Comparison of ENCODE assay signal across 8 mouse cellular contexts in the genomic region with DNA sequence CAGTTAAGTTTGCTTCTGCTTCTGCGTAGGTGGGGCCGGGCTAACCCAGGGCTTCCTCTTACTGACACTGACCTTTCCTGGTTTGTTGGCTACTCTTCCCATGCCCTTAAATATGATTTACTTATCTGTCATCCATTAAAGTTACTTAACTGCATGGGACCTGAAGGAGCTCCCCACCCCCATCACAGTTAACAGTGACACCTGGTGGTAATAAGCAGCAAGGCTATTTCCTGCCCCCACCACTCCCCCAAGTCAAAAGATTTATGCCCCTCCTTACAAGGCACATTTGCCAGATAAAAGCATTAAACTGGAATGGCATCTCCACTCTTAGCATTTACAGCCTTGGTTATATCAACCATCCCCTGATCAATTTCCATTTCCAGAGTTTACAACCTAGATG. TPM values are rescaled to one million over a fixed set of nuclear protein-coding genes. Genes with fewer than 3 reads are reported as not detected.
DNase-seq lines count a peak whose midpoint lies in the region; ATAC-seq and TF ChIP-seq lines count a peak whose summit lies in the region.

No protein-coding gene starts in this region.

- no peak for TF ChIP-seq POLR2A in cortical plate, adult 2 months (IDR thresholded peaks at IDR 0.05; ENCODE audit: extremely low read depth, insufficient read depth, low read length)
- TF ChIP-seq POLR2A in small intestine, adult 2 months (IDR thresholded peaks at IDR 0.05; ENCODE audit: low read depth, low read length): no peak

- no peak overlapping the region for H3K4me3 ChIP-seq in gastrocnemius, adult 2 months
- no peak overlapping the region for H3K4me3 ChIP-seq in midbrain, postnatal 0 days (ENCODE audit: low read depth, low read length)
- H3K4me3 ChIP-seq in midbrain, embryonic 10.5 days: no peak overlapping the region
- H3K4me3 ChIP-seq in cortical plate, adult 2 months (ENCODE audit: insufficient read depth, low read length): no peak overlapping the region
- no peak overlapping the region for H3K4me3 ChIP-seq in small intestine, adult 2 months (ENCODE audit: low read depth, low read length)
- no peak overlapping the region for H3K4me3 ChIP-seq in intestine, embryonic 16.5 days (ENCODE audit: low read length)

- peaks cover 10% of the 10 kb centered on the region; the same call in 1 of the 2 replicates for H3K4me1 ChIP-seq in midbrain, postnatal 0 days (ENCODE audit: insufficient read depth, low read length)
- H3K4me1 ChIP-seq in midbrain, embryonic 10.5 days: no peaks in the 10 kb centered on the region
- H3K4me1 ChIP-seq in cortical plate, adult 2 months (ENCODE audit: control insufficient read depth, insufficient read depth, low read length): peaks cover 12% of the 10 kb centered on the region
- peaks cover 3% of the 10 kb centered on the region; the same call in 1 of the 2 replicates for H3K4me1 ChIP-seq in small intestine, adult 2 months (ENCODE audit: control insufficient read depth, insufficient read depth, insufficient read length, low read length)
- H3K4me1 ChIP-seq in intestine, embryonic 16.5 days (ENCODE audit: control insufficient read depth, insufficient read depth, low read length): peaks cover 11% of the 10 kb centered on the region; the same call in 1 of the 2 replicates

- no peaks in the 10 kb centered on the region for H3K27me3 ChIP-seq in midbrain, postnatal 0 days (ENCODE audit: insufficient read depth, low read length)
- no peaks in the 10 kb centered on the region for H3K27me3 ChIP-seq in midbrain, embryonic 10.5 days (ENCODE audit: low read depth, poor library complexity, severe bottlenecking)
- no peaks in the 10 kb centered on the region for H3K27me3 ChIP-seq in small intestine, adult 2 months (ENCODE audit: control insufficient read depth, insufficient read depth, low read length)
- H3K27me3 ChIP-seq in intestine, embryonic 16.5 days (replicated peaks; ENCODE audit: control insufficient read depth, insufficient read depth, low read length): no peaks in the 10 kb centered on the region

- 0 out of 2 replicates have a peak, but pooled peaks cover 4% of the 10 kb centered on the region for H3K36me3 ChIP-seq in midbrain, postnatal 0 days (ENCODE audit: insufficient read depth, low read length)
- peaks cover 95% of the 10 kb centered on the region for H3K36me3 ChIP-seq in midbrain, embryonic 10.5 days
- peaks cover 42% of the 10 kb centered on the region for H3K36me3 ChIP-seq in small intestine, adult 2 months (ENCODE audit: control insufficient read depth, insufficient read depth, low read length)
- H3K36me3 ChIP-seq in intestine, embryonic 16.5 days (ENCODE audit: control insufficient read depth, insufficient read depth, low read length): peaks cover 8% of the 10 kb centered on the region; the same call in 1 of the 2 replicates

- no peak for ATAC-seq in midbrain, postnatal 0 days (ENCODE audit: low FRiP score)
- ATAC-seq in intestine, embryonic 16.5 days: no peak

- H3K9me3 ChIP-seq in midbrain, postnatal 0 days (ENCODE audit: low read length): no peaks in the 10 kb centered on the region
- no peaks in the 10 kb centered on the region for H3K9me3 ChIP-seq in midbrain, embryonic 10.5 days (replicated peaks)
- H3K9me3 ChIP-seq in intestine, embryonic 16.5 days (ENCODE audit: control insufficient read depth, low read length): no peaks in the 10 kb centered on the region

- intact Hi-C loops in gastrocnemius, adult 2 months (cut with DNase I): loop anchor here (1.0 to 10.0 kb wide), 3 partner anchors 113 to 386 kb away; no protein-coding TSS in a partner anchor

- no peak overlapping the region for H3K9ac ChIP-seq in midbrain, postnatal 0 days (replicated peaks; ENCODE audit: low read length, poor library complexity, severe bottlenecking)
- no peak overlapping the region for H3K9ac ChIP-seq in intestine, embryonic 16.5 days (ENCODE audit: low read depth, low read length)

- DNase-seq in gastrocnemius, adult 2 months: peak; percentile 30
- no peak for DNase-seq in gastrocnemius, postnatal 10 days
- peak; percentile 52 for DNase-seq in midbrain, postnatal 0 days (ENCODE audit: low spot score)
- DNase-seq in midbrain, embryonic 10.5 days (ENCODE audit: low spot score): no peak
- no peak for DNase-seq in gastrocnemius, postnatal 4 days (ENCODE audit: low spot score in 2 of 2)

- no peak overlapping the region for H3K4me2 ChIP-seq in midbrain, postnatal 0 days (ENCODE audit: low read depth, low read length, poor library complexity, severe bottlenecking)
- H3K4me2 ChIP-seq in intestine, embryonic 16.5 days (ENCODE audit: low read depth, low read length): no peak overlapping the region

- TF ChIP-seq CTCF in gastrocnemius, adult 2 months (IDR thresholded peaks at IDR 0.05): peak; percentile 71
- peak; percentile 82 for TF ChIP-seq CTCF in midbrain, postnatal 0 days (IDR thresholded peaks at IDR 0.05)
- TF ChIP-seq CTCF in cortical plate, adult 2 months (IDR thresholded peaks at IDR 0.05; ENCODE audit: extremely low read depth, insufficient read depth, low read length): peak; percentile 53
- TF ChIP-seq CTCF in small intestine, adult 2 months (IDR thresholded peaks at IDR 0.05; ENCODE audit: extremely low read depth, insufficient read length, insufficient replicate concordance, low read depth, low read length): peak; percentile 36; the same call in 1 of the 2 replicates

- WGBS in midbrain, postnatal 0 days: 88% methylated on average over 2 of the region's 2 CpGs
- WGBS in midbrain, embryonic 10.5 days: 96% methylated on average over 2 of the region's 2 CpGs
- 63% methylated on average over 2 of the region's 2 CpGs for WGBS in small intestine, adult 2 months
- 63% methylated on average over 2 of the region's 2 CpGs for WGBS in intestine, embryonic 16.5 days

- no peak overlapping the region for H3K27ac ChIP-seq in gastrocnemius, adult 2 months
- H3K27ac ChIP-seq in midbrain, postnatal 0 days (ENCODE audit: low read depth, low read length): no peak overlapping the region
- no peak overlapping the region for H3K27ac ChIP-seq in midbrain, embryonic 10.5 days (replicated peaks)
- no peak overlapping the region for H3K27ac ChIP-seq in cortical plate, adult 2 months (ENCODE audit: insufficient read depth, low read length)
- no peak overlapping the region for H3K27ac ChIP-seq in small intestine, adult 2 months (ENCODE audit: insufficient read depth, low read depth, low read length)
- H3K27ac ChIP-seq in intestine, embryonic 16.5 days (ENCODE audit: low read length): no peak overlapping the region

RNA-seq across cellular contexts. Expression of a gene that starts 38.3 kb away (rescaled TPM):
- total RNA-seq in gastrocnemius, adult 2 months (2021): 10 to 100 TPM; 21.3 to 23.0 TPM
- total RNA-seq in gastrocnemius, postnatal 10 days (2021): 10 to 100 TPM; 15.7 to 16.6 TPM
- total RNA-seq in midbrain, postnatal 0 days (2014; rRNA removed): 13.5 and 20.0 TPM in 2 replicates
- polyA plus RNA-seq in midbrain, postnatal 0 days (2015; fragmentation: Nextera tagmentation; extraction: Ambion mirVana): 9.2 and 11.0 TPM in 2 replicates
- 41.6 and 43.4 TPM in 2 replicates for polyA plus RNA-seq in midbrain, embryonic 10.5 days (2016; fragmentation: Nextera tagmentation; extraction: Ambion mirVana)
- 17.7 and 18.5 TPM in 2 replicates for polyA plus RNA-seq in cortical plate, adult 2 months (2012; rRNA removed)
- polyA plus RNA-seq in small intestine, adult 2 months (2012; rRNA removed): 3.0 and 6.1 TPM in 2 replicates
- polyA plus RNA-seq in intestine, embryonic 16.5 days (2015; fragmentation: Nextera tagmentation; extraction: Ambion mirVana): 18.4 and 20.2 TPM in 2 replicates
- 10 to 100 TPM; 20.9 to 24.3 TPM for total RNA-seq in gastrocnemius, postnatal 4 days (2021)

RNA-seq across cellular contexts. Expression of a gene that starts 38.4 kb away (rescaled TPM):
- 10 to 100 TPM; 30.2 to 31.9 TPM for total RNA-seq in gastrocnemius, adult 2 months (2021)
- total RNA-seq in gastrocnemius, postnatal 10 days (2021): 10 to 100 TPM; 28.2 to 33.0 TPM
- total RNA-seq in midbrain, postnatal 0 days (2014; rRNA removed): 20.8 and 64.5 TPM in 2 replicates
- polyA plus RNA-seq in midbrain, postnatal 0 days (2015; fragmentation: Nextera tagmentation; extraction: Ambion mirVana): 19.0 and 20.5 TPM in 2 replicates
- polyA plus RNA-seq in midbrain, embryonic 10.5 days (2016; fragmentation: Nextera tagmentation; extraction: Ambion mirVana): 56.6 and 60.8 TPM in 2 replicates
- polyA plus RNA-seq in cortical plate, adult 2 months (2012; rRNA removed): 15.4 and 17.1 TPM in 2 replicates
- polyA plus RNA-seq in small intestine, adult 2 months (2012; rRNA removed): 7.6 and 13.2 TPM in 2 replicates
- polyA plus RNA-seq in intestine, embryonic 16.5 days (2015; fragmentation: Nextera tagmentation; extraction: Ambion mirVana): 33.0 and 34.2 TPM in 2 replicates
- total RNA-seq in gastrocnemius, postnatal 4 days (2021): 10 to 100 TPM; 47.9 to 54.9 TPM

Comparison
In these comparisons a context has a peak if more than half of its experiments do, and no peak if none do; other contexts are left out.
1. DNase-seq: peak in gastrocnemius, adult 2 months (single experiment) and midbrain, postnatal 0 days (single experiment); none in gastrocnemius, postnatal 10 days (single experiment), midbrain, embryonic 10.5 days (single experiment) and gastrocnemius, postnatal 4 days (0 of 2).
2. Peak in every context shown above with its lines, with median percentiles within 50 percentile points of each other: CTCF ChIP-seq.